Mouse (Mus musculus): ENCODE measurements around the gene Lrrc26.
A peak's percentile ranks its signal among the peaks of the same experiment; 100 is the strongest.

The Lrrc26 gene

GRCm38 (mm10) chr2:25293706-25294105, 4.0 kb downstream of the Lrrc26 start:
- no peak for DNase-seq (ENCODE audit: low read depth, low spot score)

DNA sequence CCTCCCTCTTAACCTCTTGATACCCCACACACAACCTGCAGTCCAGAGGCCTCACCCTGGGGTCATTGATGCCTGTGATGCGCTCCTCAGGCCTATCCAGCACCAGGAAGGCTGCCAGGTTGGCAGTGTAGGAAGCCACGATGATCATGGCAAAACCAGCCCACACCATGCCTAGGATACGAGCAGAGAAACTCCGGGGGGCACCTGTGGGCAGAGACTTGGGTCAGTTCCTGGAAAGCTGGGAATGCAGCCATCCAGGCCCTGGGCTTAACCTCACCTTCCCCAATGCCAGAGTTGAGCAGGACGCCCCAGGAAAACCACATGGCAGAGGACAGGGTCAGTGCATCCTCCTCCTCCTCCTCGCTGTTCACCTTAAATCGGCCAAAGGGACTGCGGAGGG, 7.4 kb downstream of the Lrrc26 start:
- DNase-seq (ENCODE audit: low read depth, low spot score) = no peak

- DNase-seq (ENCODE audit: low read depth, low spot score) = no peak
Observed at GRCm38 (mm10) chr2:25298046-25298445, 8.3 kb downstream of the Lrrc26 start.

DNA sequence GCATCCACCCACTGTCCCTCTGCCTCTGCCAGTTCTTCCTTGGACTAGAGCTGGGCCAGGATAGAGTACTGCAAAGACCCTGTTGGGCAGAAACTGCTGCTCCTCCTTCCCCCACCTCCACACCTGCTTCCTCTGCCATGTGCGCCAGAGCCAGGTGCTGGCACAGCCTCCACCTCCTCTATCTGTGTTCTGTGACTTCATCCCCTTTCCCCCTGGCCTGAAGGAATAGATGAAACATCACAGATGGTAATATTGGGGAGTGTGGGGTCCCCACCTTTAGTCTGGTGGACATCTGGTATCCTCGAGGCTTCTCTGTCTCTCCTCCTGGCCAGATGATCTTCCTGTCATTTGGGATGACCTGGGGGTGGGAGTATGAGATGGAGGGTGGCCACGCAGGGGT, 13.7 kb downstream of the Lrrc26 start:
- DNase-seq (ENCODE audit: low read depth, low spot score) = no peak

DNA sequence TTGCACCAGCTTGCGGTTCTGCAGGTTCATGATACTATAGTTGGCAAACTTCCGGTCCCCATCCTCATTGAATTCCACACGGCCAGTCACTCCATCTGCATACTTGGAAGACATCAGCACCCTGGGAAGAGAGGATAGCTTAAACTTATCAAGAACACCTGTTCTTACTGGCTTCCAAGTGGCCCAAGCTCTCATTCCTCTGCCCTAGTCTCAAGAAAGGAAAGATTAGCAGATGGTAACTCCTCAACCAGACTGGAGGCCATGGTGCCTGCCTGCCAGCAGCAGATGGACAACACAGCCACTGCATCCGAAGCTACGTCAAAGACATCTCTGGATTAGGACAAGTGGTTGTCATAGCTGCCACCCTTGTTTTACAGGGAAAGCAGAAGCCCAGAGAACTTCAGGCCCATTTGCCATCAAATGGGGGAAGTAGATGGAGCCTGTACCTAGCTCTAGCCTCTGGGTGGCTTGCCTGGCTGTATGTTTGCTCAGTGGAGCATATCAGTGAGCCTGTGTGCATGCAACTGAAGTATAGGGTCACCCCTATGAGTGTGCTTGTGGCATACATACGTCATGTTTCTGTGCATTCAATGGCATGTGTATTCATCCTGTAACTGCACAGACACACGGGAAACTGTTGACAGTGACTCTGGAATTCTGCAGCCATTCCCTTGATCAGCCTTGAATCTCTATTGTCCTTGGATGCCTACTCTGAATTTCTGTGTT, 14.4 kb downstream of the Lrrc26 start:
- DNase-seq (ENCODE audit: low read depth, low spot score) = no peak

DNA sequence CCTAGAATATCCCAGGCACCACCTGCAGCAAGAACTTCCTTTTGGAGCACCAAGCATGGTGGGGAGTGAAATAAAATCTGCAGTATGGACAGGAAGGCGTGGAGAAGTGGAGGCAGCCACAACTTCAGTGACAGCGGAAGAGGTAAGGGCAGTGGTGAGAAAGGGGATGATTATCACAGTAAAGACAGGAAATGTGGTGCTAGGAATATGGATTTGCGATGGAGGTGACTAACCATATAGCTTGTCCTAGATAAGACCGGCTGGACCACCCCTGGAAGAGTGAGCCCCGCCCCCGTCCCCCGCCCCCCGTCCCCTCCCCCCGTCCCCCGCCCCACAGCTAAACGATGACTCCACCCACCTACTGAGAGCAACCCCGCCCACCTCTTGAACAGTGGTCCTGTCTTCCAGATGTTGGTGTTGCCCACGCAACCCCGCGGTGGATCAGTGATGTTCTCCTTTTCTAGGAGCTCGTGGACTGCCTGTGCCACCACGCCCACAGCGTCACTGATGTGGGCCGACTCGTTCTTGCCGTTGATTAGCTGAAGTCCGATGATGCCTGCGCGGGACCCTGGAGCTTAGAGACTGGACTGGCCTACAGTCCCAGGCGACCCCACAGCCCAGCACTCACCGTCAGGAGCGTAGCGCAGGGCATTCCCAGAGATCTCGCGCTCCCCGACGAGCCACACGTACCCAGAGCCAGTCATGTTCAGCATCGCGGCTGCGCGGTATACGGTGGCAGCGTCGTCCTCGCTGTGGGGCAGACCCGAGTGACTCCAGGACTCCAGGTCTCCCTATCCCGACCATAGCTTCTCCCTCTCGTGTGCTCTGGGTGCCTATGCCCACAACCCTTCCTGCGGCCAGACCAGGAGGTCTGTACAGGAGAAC, 15.2 kb downstream of the Lrrc26 start:
- DNase-seq (ENCODE audit: low read depth, low spot score) = no peak

DNA sequence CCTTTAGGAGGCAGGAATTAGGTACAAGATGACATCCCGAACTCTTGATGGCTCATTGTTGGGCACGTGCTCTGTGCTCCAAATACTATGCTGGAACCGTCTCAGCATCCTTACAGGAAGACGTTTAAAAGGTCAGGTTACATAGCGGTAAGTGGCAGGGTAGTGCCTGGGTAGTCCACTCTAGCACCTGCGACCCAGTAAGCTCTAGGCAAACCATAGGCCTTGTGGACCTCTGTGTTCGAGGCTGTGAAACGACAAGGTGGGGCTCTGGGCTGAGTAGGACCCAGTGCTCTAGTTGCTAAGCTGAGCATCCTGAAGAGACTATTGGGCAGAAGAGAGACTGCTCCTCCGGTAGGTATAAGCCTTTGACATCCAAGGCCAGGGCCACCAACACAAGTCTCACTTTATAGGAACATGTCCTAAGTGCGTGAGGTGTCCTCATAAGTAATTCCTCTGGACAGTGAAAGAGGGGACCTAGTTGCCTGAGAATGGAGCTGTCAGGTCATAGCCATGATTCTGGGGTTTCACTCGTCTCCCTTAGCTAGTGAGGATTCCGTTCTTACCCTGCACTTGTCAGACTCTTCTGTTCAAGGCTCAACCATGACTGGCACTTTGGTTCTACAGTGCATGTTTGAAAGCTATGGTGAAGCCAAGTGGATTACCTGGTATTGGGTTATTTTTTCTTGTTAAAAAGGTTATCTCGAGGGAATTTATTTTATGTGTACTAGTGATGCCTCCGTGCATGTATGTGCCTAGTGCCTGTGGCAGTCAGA, 16.1 kb downstream of the Lrrc26 start:
- no peak for DNase-seq (ENCODE audit: low read depth, low spot score)

GRCm38 (mm10) chr2:25310180-25310579, 20.5 kb downstream of the Lrrc26 start:
- no peak for DNase-seq (ENCODE audit: low read depth, low spot score)

GRCm38 (mm10) chr2:25310969-25311368, 21.3 kb downstream of the Lrrc26 start:
- no peak for DNase-seq (ENCODE audit: low read depth, low spot score)

DNA sequence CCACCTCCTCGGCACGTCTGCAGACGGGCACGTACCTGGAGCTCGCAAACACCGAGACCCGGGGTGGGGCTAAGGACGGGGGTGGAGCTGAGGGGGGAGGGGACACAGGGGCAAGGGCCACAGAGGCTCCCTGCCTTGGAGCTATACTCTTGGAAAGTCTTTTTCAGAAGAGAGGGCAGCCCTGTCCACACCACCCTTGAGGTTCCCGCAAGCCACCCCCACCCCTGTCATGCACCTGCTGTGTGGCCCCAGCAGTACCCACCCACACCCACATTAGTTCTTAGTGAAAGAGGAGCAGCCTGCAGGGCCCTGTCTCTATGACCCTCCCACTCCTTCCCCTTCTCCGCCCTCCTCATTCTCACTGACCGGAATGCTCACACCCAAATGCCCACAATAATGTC, 21.8 kb downstream of the Lrrc26 start:
- no peak for DNase-seq (ENCODE audit: low read depth, low spot score)

- DNase-seq (ENCODE audit: low read depth, low spot score) = no peak
Observed at GRCm38 (mm10) chr2:25318119-25318966, 28.6 kb downstream of the Lrrc26 start.

- DNase-seq (ENCODE audit: low read depth, low spot score) = no peak
Observed at GRCm38 (mm10) chr2:25318971-25319773, 29.5 kb downstream of the Lrrc26 start, which contains the start of gene Grin1. TSS of gene Grin1 (minus strand) at chr2:25319187.

GRCm38 (mm10) chr2:25320084-25320483, 30.4 kb downstream of the Lrrc26 start:
- no peak for DNase-seq (ENCODE audit: low read depth, low spot score)

DNA sequence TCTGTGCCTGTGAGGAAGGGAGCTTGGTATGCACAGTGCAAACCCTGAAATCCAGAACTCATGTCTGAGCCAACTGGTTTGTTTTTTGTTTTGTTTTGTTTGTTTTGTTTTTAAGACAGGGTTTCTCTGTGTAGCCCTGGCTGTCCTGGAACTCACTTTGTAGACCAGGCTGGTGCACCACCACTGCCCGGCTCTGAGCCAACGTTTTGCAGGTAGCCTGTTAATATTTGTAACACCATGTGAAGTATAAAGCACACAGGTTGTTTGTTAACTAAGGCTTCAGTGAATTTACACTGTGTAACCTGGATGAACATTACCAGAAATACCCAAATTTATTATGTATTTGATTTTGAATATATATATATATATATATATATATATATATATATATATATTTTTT, 36.3 kb downstream of the Lrrc26 start:
- no peak for DNase-seq (ENCODE audit: low read depth, low spot score)

DNA sequence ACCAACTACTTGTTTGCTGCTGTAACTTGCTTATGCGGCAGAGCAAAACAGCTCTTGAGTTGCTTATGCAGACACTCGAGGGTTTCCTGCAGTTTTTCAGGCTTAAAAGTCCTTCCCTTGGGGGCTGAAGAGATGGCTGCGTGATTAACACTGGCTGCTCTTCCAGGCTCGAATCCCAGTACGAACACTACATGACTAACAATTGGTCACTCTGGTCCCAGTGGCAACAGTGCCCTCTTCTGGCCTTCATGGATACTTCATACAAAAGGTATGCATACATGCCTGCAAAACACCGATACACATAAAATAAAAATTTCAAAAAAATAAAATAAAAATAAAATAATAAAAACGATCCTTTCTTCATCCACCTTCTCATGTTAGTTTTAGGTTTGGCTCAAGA, 38.7 kb downstream of the Lrrc26 start:
- no peak for DNase-seq (ENCODE audit: low read depth, low spot score)

GRCm38 (mm10) chr2:25331470-25331869, 41.8 kb downstream of the Lrrc26 start:
- no peak for DNase-seq (ENCODE audit: low read depth, low spot score)

DNA sequence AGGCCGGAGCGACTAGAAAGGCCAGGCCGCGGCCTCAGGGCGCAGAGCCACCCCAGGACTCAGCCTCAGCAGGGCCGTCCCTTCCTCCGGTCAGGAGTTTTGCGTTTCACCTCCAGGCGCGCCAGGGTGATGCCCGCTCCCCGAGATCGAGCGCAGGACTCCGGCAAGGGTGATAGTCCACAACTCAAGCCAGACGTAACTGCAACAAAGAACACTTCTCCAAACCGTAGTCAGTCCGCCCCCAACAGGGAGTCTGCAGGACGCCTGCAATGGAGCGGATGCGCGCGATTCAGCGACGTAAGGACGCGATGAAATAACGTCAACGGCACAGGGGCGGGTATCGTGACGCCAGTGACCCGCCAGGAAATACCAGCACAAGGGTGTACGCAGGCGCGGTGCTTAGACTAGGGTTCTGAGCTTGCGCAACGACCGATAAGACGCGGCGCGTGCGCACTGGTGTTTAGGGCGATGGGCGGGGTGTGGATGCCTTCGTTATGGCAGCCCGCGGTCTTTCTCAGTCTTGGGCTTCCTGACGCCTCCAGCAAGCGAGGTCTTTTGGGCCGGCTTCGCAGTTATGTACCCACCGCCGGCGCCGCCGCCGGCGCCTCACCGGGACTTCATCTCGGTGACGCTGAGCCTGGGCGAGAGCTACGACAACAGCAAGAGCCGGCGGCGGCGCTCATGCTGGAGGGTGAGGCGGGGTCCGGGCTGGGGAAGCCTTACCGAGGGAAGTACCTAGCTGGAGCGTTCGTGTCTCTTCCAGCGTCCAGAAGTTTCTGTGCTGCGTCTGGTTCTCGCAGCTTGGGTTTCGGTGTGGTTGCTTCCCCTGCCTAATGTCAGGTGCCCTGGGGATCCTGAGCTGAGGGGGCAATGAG, 42.8 kb downstream of the Lrrc26 start, which contains the start of gene Man1b1:
TSS of gene Man1b1 (plus strand) at position 53 of the 875 bp plus-strand sequence.
- DNase-seq (ENCODE audit: low read depth, low spot score) = peak; percentile 99

DNA sequence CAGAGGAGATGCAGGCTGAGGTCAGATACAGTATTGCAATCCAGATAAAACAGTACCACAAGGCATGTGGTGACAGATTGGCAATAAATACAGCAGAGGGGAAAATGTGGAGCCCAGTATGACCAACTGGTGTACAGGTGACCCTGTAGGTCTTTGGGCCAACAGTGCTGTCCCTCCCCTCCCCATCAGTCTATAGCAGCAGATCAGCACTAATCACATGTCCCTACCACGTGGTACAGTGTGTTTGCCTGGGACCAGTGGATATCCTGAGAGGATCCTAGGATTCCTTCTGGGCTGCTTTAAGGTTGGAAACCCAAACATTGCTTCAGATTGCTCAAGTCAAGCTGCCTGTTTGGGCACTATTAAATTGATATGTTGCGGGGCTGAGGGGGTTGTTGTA, 43.9 kb downstream of the Lrrc26 start:
- no peak for DNase-seq (ENCODE audit: low read depth, low spot score)

GRCm38 (mm10) chr2:25338303-25338702, 48.6 kb downstream of the Lrrc26 start:
- DNase-seq (ENCODE audit: low read depth, low spot score) = no peak

Data from skeletal muscle tissue, adult 2 months (tissue).